Mouse (Mus musculus) intestine, postnatal 0 days (tissue): ENCODE results near the gene Zfp281. TPM values are rescaled to one million over a fixed set of nuclear protein-coding genes. Genes with fewer than 3 reads are reported as not detected.

Source experiments
- ATAC-seq: fragments of 200-750 bp; cut with Nextera tagmentation; 2 replicates; pipeline ENCODE4 v1.8.0; 2017; ENCODE audit warnings: mild to moderate bottlenecking, moderate TSS enrichment, moderate library complexity
- H3K27ac ChIP-seq: fragments of 300-500 bp; sonication (generic); 2 replicates; pipeline ENCODE4 v1.5.1; 2014; ENCODE audit warnings: mild to moderate bottlenecking, low read depth, low read length, moderate library complexity
- H3K27me3 ChIP-seq: fragments of 300-500 bp; sonication (generic); replicated peaks from 2 replicates; pipeline ENCODE4 v1.6.1; 2014; ENCODE audit warnings: low read length, mixed read lengths; ENCODE audit not compliant: control insufficient read depth, insufficient read depth
- H3K36me3 ChIP-seq: fragments of 300-500 bp; sonication (generic); 2 replicates; pipeline ENCODE4 v1.6.1; 2014; ENCODE audit warnings: mild to moderate bottlenecking, moderate library complexity; ENCODE audit not compliant: control insufficient read depth, insufficient read depth
- H3K4me1 ChIP-seq: fragments of 300-500 bp; sonication (generic); replicated peaks from 2 replicates; pipeline ENCODE4 v1.6.1; 2014; ENCODE audit warnings: antibody characterized with exemption, low read length, mixed read lengths; ENCODE audit not compliant: control insufficient read depth, insufficient read depth
- H3K4me2 ChIP-seq: fragments of 300-500 bp; sonication (generic); replicated peaks from 2 replicates; pipeline ENCODE4 v1.6.1; 2014; ENCODE audit warnings: low read depth, mild to moderate bottlenecking, moderate library complexity
- H3K4me3 ChIP-seq: fragments of 300-500 bp; sonication (generic); 2 replicates; pipeline ENCODE4 v1.5.1; 2014; ENCODE audit warnings: low read depth, low read length
- H3K9ac ChIP-seq: fragments of 300-500 bp; sonication (generic); 2 replicates; pipeline ENCODE4 v1.6.1; 2014; ENCODE audit warnings: mild to moderate bottlenecking, low read depth, low read length
- H3K9me3 ChIP-seq: fragments of 300-500 bp; sonication (generic); 2 replicates; pipeline ENCODE4 v1.6.1; 2016; ENCODE audit warnings: mixed run types; ENCODE audit not compliant: control insufficient read depth
- CTCF ChIP-seq: sonication (generic); IDR thresholded peaks from 2 replicates; pipeline ENCODE4 v1.5.1; 2016; ENCODE audit warnings: low read depth, mild to moderate bottlenecking, control low read depth, antibody characterized with exemption, moderate library complexity
- WGBS: fragments of 180-500 bp; shearing (Covaris S2); extraction: QIAGEN DNeasy Blood & Tissue Kit; methylation state at CpG from one replicate; pipeline ENCODE4 v1.1.7; 2014; 5-methylcytosine and 5-hydroxymethylcytosine counted together
- polyA plus RNA-seq: library from polyadenylated mRNA; unstranded; fragments of >200 nt; fragmentation: Nextera tagmentation; extraction: Ambion mirVana; gene quantifications from 2 replicates; pipeline ENCODE4 v1.2.1, GENCODE M21; 2015

The Zfp281 gene
- polyA plus RNA-seq, 1 experiment from 2014 or later, result 7.2 TPM

- H3K9ac ChIP-seq, result no peak overlapping the region
- no peak overlapping the region for H3K4me3 ChIP-seq
- no peak for ATAC-seq
- no peaks in the 10 kb centered on the region for H3K27me3 ChIP-seq
- no peak overlapping the region for H3K27ac ChIP-seq
- no peak for TF ChIP-seq CTCF
- no peaks in the 10 kb centered on the region for H3K4me1 ChIP-seq
- no peaks in the 10 kb centered on the region for H3K36me3 ChIP-seq
- WGBS, result 93% methylated on average over 9 of the region's 9 CpGs
- no peak overlapping the region for H3K4me2 ChIP-seq
- no peaks in the 10 kb centered on the region for H3K9me3 ChIP-seq
Observed at GRCm38 (mm10) chr1:136659337-136659736, 34.6 kb downstream of the Zfp281 start.

- ATAC-seq, result no peak
- no peak overlapping the region for H3K27ac ChIP-seq
- TF ChIP-seq CTCF, result no peak
- no peaks in the 10 kb centered on the region for H3K27me3 ChIP-seq
- no peak overlapping the region for H3K9ac ChIP-seq
- H3K4me2 ChIP-seq, result no peak overlapping the region
- 71% methylated on average over 9 of the region's 9 CpGs for WGBS
- H3K9me3 ChIP-seq, result no peaks in the 10 kb centered on the region
- H3K36me3 ChIP-seq, result no peaks in the 10 kb centered on the region
- no peaks in the 10 kb centered on the region for H3K4me1 ChIP-seq
- no peak overlapping the region for H3K4me3 ChIP-seq
Observed at GRCm38 (mm10) chr1:136659917-136660316, 35.2 kb downstream of the Zfp281 start.

- no peak for TF ChIP-seq CTCF
Observed at GRCm38 (mm10) chr1:136661511-136661910, 36.8 kb downstream of the Zfp281 start.

GRCm38 (mm10) chr1:136661939-136662563 lies 37.4 kb downstream of the Zfp281 start:
- WGBS, result 32% methylated on average over 10 of the region's 10 CpGs
- H3K9ac ChIP-seq, result no peak overlapping the region
- H3K4me2 ChIP-seq, result no peak overlapping the region
- no peaks in the 10 kb centered on the region for H3K27me3 ChIP-seq
- H3K4me3 ChIP-seq, result no peak overlapping the region
- H3K27ac ChIP-seq, result no peak overlapping the region
- no peak for ATAC-seq
- no peak for TF ChIP-seq CTCF
- H3K9me3 ChIP-seq, result no peaks in the 10 kb centered on the region
- H3K4me1 ChIP-seq, result no peaks in the 10 kb centered on the region
- H3K36me3 ChIP-seq, result no peaks in the 10 kb centered on the region

More at GRCm38 (mm10) chr1:136661511-136661910, 36.8 kb downstream of the Zfp281 start:
- H3K4me1 ChIP-seq, result no peaks in the 10 kb centered on the region
- H3K36me3 ChIP-seq, result no peaks in the 10 kb centered on the region
- no peaks in the 10 kb centered on the region for H3K27me3 ChIP-seq
- H3K27ac ChIP-seq, result no peak overlapping the region
- 55% methylated on average over 9 of the region's 9 CpGs for WGBS
- no peaks in the 10 kb centered on the region for H3K9me3 ChIP-seq
- H3K9ac ChIP-seq, result no peak overlapping the region
- H3K4me2 ChIP-seq, result no peak overlapping the region
- no peak overlapping the region for H3K4me3 ChIP-seq
- no peak for ATAC-seq

GRCm38 (mm10) chr1:136664921-136665582 lies 40.4 kb downstream of the Zfp281 start:
- 43% methylated on average over 6 of the region's 6 CpGs for WGBS
- no peak overlapping the region for H3K27ac ChIP-seq
- H3K36me3 ChIP-seq, result no peaks in the 10 kb centered on the region

GRCm38 (mm10) chr1:136666513-136666912 lies 41.8 kb downstream of the Zfp281 start:
- no peak for ATAC-seq
- WGBS, result 66% methylated on average over 2 of the region's 2 CpGs
- H3K27ac ChIP-seq, result no peak overlapping the region
- no peaks in the 10 kb centered on the region for H3K4me1 ChIP-seq
- no peaks in the 10 kb centered on the region for H3K9me3 ChIP-seq
- H3K4me2 ChIP-seq, result no peak overlapping the region
- H3K9ac ChIP-seq, result no peak overlapping the region
- no peaks in the 10 kb centered on the region for H3K36me3 ChIP-seq
- H3K27me3 ChIP-seq, result no peaks in the 10 kb centered on the region
- no peak overlapping the region for H3K4me3 ChIP-seq
- TF ChIP-seq CTCF, result no peak

More at GRCm38 (mm10) chr1:136664921-136665582, 40.4 kb downstream of the Zfp281 start:
- Histone ChIP-seq H3K4me3 (no peak overlapping the region), H3K9ac (no peak overlapping the region), H3K27me3 (no peaks in the 10 kb centered on the region), H3K4me1 (no peaks in the 10 kb centered on the region), H3K9me3 (no peaks in the 10 kb centered on the region), H3K4me2 (no peak overlapping the region)
- peak; percentile 38; the same call in 1 of the 2 replicates for ATAC-seq
- no peak for TF ChIP-seq CTCF
